Mouse (Mus musculus): ENCODE results near the gene Rft1.

GRCm38 (mm10) chr14:30713769-30714168 is 59.6 kb downstream of the Rft1 start:
- TF ChIP-seq CTCF (IDR thresholded peaks at IDR 0.05; ENCODE audit: low read depth) (no peak), EP300 (IDR thresholded peaks at IDR 0.05; ENCODE audit: low read depth) (no peak)
